Mouse (Mus musculus) granulocyte monocyte progenitor cell, adult 5-6 weeks (primary cell): ENCODE results near the gene Diaph2. TPM values are rescaled to one million over a fixed set of nuclear protein-coding genes. Genes with fewer than 3 reads are reported as not detected.
"Not testable (repeated sequence)": the region's sequence is repeated elsewhere in the genome, so short reads cannot be mapped to it uniquely, and the experiment has no call there.

Experiments
- ATAC-seq: replicated peaks from 2 replicates; pipeline ENCODE4 v1.8.0; 2016; ENCODE audit warnings: mild to moderate bottlenecking, moderate TSS enrichment, inconsistent platforms; ENCODE audit not compliant: poor library complexity, severe bottlenecking
- total RNA-seq, 2 experiments: library from RNA; stranded (forward) in 1 of 2; stranded (reverse) in 1 of 2; fragments of 200-712, 200-1000 nt in 1 of 2; fragments of >200 nt in 1 of 2; fragmentation: Nextera tagmentation in 1 of 2; gene quantifications; 2 replicates each; pipeline ENCODE4 v1.2.3; 2014 to 2017

The Diaph2 gene
- total RNA-seq, 2 experiments from 2014 or later = 10.9 to 33.7 TPM

- no peak for ATAC-seq
Measured at GRCm38 (mm10) chrX:130253664-130254063, 504.1 kb downstream of the Diaph2 start.

DNA sequence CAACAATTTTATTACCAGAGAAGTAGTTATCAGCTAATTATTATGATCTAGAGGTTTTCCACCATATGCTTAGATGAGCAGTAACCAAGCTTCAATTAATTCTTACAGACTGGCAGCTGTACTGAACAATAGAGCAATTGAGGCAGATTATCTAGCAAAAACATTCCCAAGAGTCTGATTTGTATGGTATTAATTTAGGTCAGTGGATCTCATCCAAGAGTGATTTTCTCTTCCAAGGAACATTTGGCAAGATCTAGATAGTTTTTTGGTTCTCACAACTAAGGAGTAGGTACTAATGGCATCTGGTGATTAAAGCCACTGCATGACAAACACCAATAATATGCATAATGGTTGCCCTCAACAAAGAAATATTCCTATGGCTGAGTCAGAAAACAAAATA lies 516.2 kb downstream of the Diaph2 start:
- ATAC-seq = no peak

DNA sequence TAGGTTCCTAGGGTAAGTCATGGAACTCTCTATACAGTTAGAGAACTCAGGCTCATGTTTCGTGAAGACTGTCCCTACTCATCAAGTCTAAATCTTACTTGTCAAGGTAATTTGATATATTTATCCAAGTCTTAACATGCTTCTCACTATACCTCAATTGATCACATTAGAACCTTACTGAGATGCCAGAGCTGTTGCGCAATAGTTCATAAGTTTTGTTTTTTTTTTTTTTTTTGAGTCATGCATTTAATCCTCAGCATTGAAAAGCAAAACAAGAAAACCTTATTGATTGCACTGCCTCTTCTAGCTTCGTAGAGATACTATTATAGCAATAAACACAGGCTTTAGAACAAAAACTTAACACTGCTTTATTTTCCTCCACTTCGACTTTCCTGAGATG lies 529.6 kb downstream of the Diaph2 start:
- ATAC-seq = no peak

- no peak for ATAC-seq
Measured at GRCm38 (mm10) chrX:130281484-130281883, 531.9 kb downstream of the Diaph2 start.

- ATAC-seq = no peak
Measured at GRCm38 (mm10) chrX:130287032-130287431, 537.5 kb downstream of the Diaph2 start.

DNA sequence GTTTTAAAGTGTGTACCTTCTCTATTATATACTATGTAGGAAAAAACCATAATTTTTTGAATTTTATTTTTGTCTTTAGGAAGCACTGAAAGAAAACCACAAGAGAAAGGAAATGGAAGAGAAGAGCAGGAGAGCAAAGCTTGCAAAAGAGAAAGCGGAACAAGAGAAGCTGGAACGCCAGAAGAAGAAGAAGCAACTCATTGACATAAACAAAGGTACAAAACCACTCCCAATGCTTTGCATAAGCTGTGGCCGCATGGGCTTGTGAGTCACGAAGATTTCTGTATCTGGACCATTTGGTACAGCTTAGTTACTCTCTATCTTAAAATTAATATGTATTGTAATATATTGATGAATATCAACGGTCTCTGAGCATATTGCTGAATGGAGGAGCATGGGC lies 540.2 kb downstream of the Diaph2 start:
- peak; percentile 37 for ATAC-seq

GRCm38 (mm10) chrX:130350808-130351435 lies 601.4 kb downstream of the Diaph2 start:
- ATAC-seq = no peak

DNA sequence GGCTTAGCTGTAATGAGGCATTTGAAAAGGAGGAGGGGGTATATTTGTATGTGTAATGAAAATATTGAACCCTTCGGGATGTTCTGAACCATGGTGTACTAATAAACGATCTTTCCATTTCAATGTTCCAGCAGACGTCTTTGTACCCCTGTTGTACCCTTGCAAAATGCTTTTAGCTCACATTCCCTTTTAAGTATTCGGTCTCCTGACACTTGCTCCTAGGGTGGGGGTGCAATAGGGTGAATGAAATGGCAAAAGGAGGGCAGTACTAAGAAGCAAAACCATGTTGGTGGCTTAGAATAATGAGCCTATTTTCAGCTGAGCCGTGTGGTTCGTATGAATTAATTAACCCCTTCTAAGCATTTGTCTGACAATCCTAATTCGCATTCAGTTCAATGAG lies 601.9 kb downstream of the Diaph2 start:
- no peak for ATAC-seq

DNA sequence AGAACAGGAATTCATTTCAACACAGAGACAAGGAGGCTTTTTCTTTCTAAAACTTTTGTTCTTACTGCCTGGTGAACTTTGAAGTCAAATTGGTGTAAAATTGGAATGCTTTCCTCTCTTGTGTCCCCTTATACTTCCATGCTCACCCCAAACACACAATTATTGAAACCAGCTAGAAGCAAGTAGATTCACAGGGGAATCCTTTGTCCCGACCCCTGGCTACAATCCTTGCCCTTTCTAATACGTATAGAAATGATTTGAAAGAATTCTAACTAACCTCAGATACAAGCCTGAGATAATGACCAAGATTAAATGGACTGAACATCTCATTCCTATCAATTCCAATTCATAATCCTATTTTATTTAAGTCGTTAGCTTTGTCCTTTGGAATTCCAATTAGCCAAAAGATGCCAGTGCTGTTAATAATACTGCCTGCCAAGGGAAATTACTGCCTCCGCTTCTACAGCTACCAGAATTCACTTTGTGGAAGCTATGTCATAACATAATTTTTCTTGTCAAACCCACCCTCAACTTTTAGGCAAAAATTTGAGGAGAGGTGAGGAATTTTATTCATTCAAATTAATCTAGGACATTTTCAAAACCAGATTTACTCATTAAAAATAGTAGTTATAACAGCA lies 644.1 kb downstream of the Diaph2 start:
- no peak for ATAC-seq

DNA sequence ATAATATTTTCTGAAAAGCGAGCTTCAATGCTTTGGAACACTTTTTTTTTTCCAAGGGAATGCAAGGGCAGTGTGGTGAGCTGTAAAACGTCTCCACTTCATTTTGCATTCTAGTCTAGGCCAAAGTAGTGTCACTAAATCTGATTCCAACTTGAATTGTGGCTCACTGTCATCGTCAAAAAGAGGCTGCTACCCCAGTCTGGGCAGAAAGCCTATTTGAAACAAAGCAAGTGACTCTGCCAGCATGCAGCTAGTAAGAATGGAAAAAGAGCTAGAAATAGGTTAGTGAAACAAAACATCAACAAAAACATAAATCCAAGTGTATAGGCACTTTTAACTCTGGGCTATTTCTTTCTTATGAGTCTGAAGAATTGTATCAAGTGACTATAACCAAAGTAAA lies 653.7 kb downstream of the Diaph2 start:
- no peak for ATAC-seq

DNA sequence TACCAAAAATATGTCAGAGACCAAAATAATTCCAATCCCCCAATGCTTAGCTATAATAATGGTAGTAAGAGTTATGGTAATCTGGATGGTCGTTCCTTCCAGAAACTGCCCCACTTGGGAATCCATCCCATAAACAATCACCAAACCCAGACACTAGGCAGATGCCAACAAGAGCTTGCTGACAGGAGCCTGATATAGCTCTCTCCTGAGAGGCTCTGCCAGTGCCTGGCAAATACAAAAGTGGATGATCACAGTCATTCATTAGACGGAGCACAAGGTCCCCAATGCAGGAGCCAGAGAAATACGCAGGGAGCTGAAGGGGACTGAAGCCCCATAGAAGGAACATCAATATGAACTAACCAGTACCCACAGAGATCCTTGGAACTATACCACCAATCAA lies 657.9 kb downstream of the Diaph2 start:
- ATAC-seq = not testable (repeated sequence)

DNA sequence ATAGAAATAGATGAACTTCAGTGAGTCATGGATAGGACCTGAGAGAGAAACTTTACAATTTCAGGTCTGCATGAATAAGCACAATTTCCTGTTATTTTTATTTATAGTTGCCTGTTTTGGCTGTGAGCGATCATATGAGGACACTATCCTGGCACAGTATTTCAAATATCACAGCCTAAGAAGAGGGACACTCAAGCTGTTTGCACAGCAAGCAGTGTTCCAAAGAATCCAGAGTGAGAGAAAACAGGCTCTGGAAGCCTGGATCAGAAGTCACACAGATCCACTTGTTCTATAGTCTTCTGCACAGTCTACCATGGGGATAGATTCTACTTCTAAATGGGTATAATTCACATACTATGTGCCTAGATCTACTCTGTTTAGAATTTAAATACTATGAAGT lies 659.4 kb downstream of the Diaph2 start:
- no peak for ATAC-seq

- ATAC-seq = no peak
Measured at GRCm38 (mm10) chrX:130423134-130423533, 673.6 kb downstream of the Diaph2 start.

- ATAC-seq = no peak
Measured at GRCm38 (mm10) chrX:130451822-130452487, 702.4 kb downstream of the Diaph2 start.

DNA sequence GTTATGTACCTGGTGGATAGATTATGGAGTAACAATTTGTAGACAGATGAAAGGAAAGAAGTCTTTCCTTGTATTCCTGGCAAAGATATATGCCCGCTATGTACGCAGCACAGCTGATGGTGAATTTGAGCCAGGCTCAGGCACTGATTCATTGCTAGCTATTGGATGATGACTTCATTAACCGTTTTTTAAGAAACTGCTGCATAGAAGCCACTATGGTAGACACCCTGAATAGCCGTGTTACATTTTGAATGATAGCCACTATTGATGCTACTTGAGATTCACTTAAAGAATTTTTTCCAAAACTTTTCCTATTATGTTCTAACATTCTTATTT lies 702.9 kb downstream of the Diaph2 start:
- no peak for ATAC-seq

DNA sequence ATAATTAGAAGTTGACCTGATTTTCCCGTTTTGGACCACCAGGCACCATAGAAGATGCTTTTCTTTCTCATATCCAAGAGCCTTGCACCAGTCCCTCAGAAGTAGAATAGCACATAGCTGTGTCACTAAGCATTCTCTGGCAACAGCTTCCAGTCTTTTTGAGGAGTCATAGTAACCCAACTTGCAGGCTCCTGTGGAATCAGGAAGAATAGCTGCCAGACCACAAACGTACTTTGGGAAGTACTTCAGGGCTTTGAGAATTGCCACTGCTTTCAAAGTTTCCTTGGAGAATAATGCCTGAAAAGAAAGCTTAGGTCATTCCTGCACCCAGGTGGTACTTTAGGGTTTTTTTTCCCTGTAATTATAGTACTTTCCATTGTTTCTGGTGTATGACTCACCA lies 723.6 kb downstream of the Diaph2 start:
- ATAC-seq = no peak

DNA sequence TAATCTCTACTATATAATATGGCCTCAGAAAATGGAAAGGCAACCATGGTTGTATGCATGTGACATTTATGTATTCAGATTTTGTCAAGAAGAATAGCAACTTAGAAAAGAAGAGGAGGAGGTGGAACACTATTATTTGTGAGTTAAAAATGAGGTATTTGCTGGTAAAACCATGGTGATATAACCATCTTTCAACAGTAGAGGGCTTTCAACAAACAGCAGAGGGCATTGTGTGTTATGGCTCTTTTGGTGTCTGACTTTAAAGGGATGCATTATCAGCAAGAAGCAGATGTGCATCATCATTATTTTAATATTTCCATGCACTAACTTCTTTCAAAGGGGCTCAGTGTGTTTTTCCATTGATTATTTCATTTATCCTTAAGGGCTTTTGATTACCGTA lies 731.3 kb downstream of the Diaph2 start:
- no peak for ATAC-seq

DNA sequence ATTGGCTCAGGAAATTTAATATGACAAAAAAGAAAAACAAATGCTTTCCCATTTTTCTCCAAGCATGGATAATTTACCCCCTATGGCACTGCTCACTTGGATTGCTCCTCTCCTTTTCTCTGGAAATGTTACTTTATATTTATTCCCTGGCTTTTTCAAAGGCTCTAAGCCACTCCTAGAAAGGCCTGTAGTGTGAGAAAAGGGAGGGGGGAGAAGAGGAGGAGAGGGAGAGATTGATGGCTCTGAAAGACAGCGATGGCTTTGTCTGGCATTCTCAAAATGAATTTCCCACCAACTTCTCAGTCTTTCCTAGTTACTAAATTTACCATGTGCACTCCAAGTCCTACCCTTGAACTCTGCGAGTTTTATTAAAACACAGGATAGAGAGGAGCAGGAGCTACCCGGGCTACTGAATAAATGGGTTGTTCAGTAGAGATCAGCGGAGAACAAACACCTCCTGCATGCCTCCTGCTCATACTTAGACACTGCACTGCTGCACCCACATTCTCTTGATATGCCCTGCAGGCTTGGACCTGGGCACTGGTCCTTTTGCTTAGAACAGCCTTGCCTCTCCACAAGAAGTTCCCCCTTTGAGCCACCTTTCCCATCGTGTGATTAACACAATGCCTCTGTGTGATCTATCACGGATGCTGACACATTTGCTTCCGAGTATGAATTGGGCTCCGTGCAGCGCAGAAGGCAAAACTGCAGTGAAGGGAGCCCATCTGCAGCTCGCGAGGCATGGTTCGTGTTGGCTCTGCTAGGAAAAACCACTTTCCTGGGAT lies 753.3 kb downstream of the Diaph2 start:
- ATAC-seq = no peak

- ATAC-seq = no peak
Measured at GRCm38 (mm10) chrX:130503465-130503860, 753.9 kb downstream of the Diaph2 start.

DNA sequence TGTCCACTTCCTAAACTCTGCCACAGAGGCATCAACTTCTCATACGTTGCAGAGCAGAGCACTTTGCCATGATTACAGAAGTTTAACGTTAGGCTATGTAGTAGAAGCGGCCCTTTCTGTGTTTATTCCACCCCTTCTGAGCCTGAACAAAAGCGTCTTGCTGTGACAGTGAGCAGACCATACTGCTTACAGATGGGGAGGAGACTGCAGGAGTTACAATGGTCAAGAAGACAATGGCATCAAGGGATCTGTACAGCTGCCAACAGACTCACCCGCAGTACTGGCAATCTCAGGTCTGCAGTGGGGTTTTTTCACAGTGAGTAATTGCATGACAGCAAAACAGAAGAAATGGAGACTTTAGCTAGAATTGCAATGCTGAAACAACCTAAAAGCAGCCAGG lies 756.1 kb downstream of the Diaph2 start:
- no peak for ATAC-seq
